Mouse (Mus musculus) CD4-positive, CD25-positive, alpha-beta regulatory T cell, adult 9 weeks (primary cell): ENCODE data around the gene Cd38. TPM values are rescaled to one million over a fixed set of nuclear protein-coding genes. Genes with fewer than 3 reads are reported as not detected.

Experiments
- polyA plus RNA-seq: library from polyadenylated mRNA; unstranded; fragments of 100-300 nt; shearing (Covaris generic); gene quantifications from one replicate; pipeline ENCODE4 v1.2.1, GENCODE M21; 2017

Gene Cd38
- 33.7 TPM for polyA plus RNA-seq

GRCm38 (mm10) chr5:43868253-43868652 is at the start of gene Cd38:
Gene Cd38, plus strand, starts transcription at chr5:43868553.

DNA sequence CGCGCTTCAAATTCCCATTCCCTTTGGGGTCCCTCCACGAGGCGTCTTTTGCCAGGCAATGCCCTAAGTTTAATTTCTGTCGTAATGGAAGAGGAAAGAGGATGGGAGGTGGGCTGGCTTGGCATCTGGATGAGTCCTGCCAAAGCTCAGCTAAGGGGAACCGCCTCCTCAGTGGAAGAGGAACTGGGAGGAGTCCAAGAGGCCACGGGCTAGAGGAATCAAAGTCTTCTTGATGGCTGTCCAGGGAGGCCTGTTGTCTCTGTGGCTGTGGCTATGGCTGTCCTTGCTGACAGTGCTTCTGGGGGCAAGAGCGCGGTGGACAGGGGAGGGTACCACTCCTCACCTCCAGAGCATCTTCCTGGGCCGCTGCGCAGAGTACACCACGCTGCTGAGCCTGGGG is 49.7 kb upstream of the Cd38 start, which contains the start of gene Bst1:
Bst1 (plus strand) TSS at position 191 of the 400 bp plus-strand sequence.

GRCm38 (mm10) chr5:43821538-43821937 is 46.8 kb upstream of the Cd38 start, which contains the start of gene Fbxl5:
Gene Fbxl5, minus strand, starts transcription at chr5:43821638.

DNA sequence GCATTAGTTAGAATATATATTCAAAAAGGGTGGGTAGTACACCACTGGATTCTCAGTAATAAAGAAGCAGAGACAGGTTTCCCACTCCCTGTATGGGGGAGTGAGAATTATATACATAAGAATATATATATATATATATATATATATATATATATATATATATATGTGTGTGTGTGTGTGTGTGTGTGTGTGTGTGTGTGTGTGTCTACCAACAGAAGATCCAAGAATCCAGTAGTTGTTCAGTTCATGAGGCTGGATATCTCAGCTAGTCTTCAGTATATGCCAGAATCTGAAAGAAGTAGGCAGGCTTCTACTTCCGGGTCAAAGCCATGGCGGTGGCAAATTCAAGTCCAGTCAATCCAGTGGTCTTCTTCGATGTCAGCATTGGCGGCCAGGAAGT is 44.5 kb downstream of the Cd38 start, which contains the start of gene Gm7879:
Gm7879 (plus strand) TSS at position 301 of the 400 bp plus-strand sequence.

Other genes with a start within 250 kb of the Cd38 start
- 2.1 TPM for gene Cc2d2a, start 206.2 kb upstream of the Cd38 start, polyA plus RNA-seq
- 0.29 TPM for gene Bst1, start 49.7 kb upstream of the Cd38 start, polyA plus RNA-seq
- gene Fbxl5, start 46.9 kb upstream of the Cd38 start, polyA plus RNA-seq: 72.0 TPM
- gene Gm7879, start 44.6 kb downstream of the Cd38 start, polyA plus RNA-seq: 0.51 TPM
- 0.16 TPM for gene Fgfbp1, start 113.2 kb downstream of the Cd38 start, polyA plus RNA-seq
- 0.56 TPM for gene Prom1, start 233.5 kb downstream of the Cd38 start, polyA plus RNA-seq